Mouse (Mus musculus) thymus, adult 18-20 months (tissue): ENCODE results near the gene Sgca.
A peak's percentile ranks its signal among the peaks of the same experiment; 100 is the strongest.
"Not testable (repeated sequence)": the region's sequence is repeated elsewhere in the genome, so short reads cannot be mapped to it uniquely, and the experiment has no call there.

ENCODE experiments used
- DNase-seq, 2 experiments: peaks; one replicate each; pipeline ENCODE4 v3.0.0; 2022; ENCODE audit warnings: mixed read lengths in 2 of 2

Gene Sgca

GRCm38 (mm10) chr11:94985140-94985539 is 9.0 kb upstream of the Sgca start:
- DNase-seq, result no peak

- DNase-seq, result no peak
Measured at GRCm38 (mm10) chr11:94979462-94980179, 3.5 kb upstream of the Sgca start.

GRCm38 (mm10) chr11:94978947-94979346 is 2.8 kb upstream of the Sgca start:
- peak; percentile 90 for DNase-seq

GRCm38 (mm10) chr11:94978178-94978915 is 2.2 kb upstream of the Sgca start:
- DNase-seq, result no peak

GRCm38 (mm10) chr11:94974951-94975350 is 1.2 kb downstream of the Sgca start:
- no peak for DNase-seq

GRCm38 (mm10) chr11:94973313-94973712 is 2.8 kb downstream of the Sgca start:
- no peak for DNase-seq

GRCm38 (mm10) chr11:94972887-94973286 is 3.2 kb downstream of the Sgca start:
- no peak for DNase-seq

- DNase-seq, result no peak
Measured at GRCm38 (mm10) chr11:94971895-94972615, 4.1 kb downstream of the Sgca start.

GRCm38 (mm10) chr11:94970210-94970943 is 5.8 kb downstream of the Sgca start:
- DNase-seq, result no peak

- DNase-seq, result not testable (repeated sequence)
Measured at GRCm38 (mm10) chr11:94969709-94970108, 6.4 kb downstream of the Sgca start.

GRCm38 (mm10) chr11:94968187-94968586 is 7.9 kb downstream of the Sgca start:
- DNase-seq, result no peak

- DNase-seq, result no peak
Measured at GRCm38 (mm10) chr11:94967419-94967818, 8.7 kb downstream of the Sgca start, which contains the start of gene Hils1. Hils1 (plus strand) TSS chr11:94967593.

GRCm38 (mm10) chr11:94962534-94963101 is 13.5 kb downstream of the Sgca start:
- DNase-seq, result no peak

- no peak for DNase-seq
Measured at GRCm38 (mm10) chr11:94958065-94958858, 17.9 kb downstream of the Sgca start.

GRCm38 (mm10) chr11:94957693-94958064 is 18.4 kb downstream of the Sgca start:
- DNase-seq, result no peak

GRCm38 (mm10) chr11:94955103-94955502 is 21.0 kb downstream of the Sgca start:
- DNase-seq, result no peak

GRCm38 (mm10) chr11:94952169-94952568 is 24.0 kb downstream of the Sgca start:
- DNase-seq, result no peak

- DNase-seq, result no peak
Measured at GRCm38 (mm10) chr11:94945236-94945635, 30.9 kb downstream of the Sgca start.

GRCm38 (mm10) chr11:94944295-94944694 is 31.8 kb downstream of the Sgca start:
- DNase-seq, result no peak

- no peak for DNase-seq
Measured at GRCm38 (mm10) chr11:94943054-94943453, 33.1 kb downstream of the Sgca start.

GRCm38 (mm10) chr11:94942282-94943023 is 33.7 kb downstream of the Sgca start:
- no peak for DNase-seq
